Mouse (Mus musculus): ENCODE data around the gene Hkdc1.

- TF ChIP-seq CTCF (IDR thresholded peaks at IDR 0.05; ENCODE audit: low read depth): no peak
- TF ChIP-seq EP300 (IDR thresholded peaks at IDR 0.05; ENCODE audit: low read depth): no peak
These were observed 87.4 kb downstream of the Hkdc1 start for GRCm38 (mm10) chr10:62334686-62335422.

Data from heart, postnatal 0 days (tissue).